Mouse (Mus musculus) bone marrow macrophage, adult 2 months (primary cell): Measurements from ENCODE around the gene Krtap29-1.

ENCODE experiments used
- CTCF ChIP-seq: IDR thresholded peaks from 2 replicates; pipeline ENCODE4 v1.5.1; 2012; ENCODE audit warnings: low read depth, mild to moderate bottlenecking, low read length, moderate library complexity
- POLR2A ChIP-seq: IDR thresholded peaks from 2 replicates; pipeline ENCODE4 v1.6.1; 2012; ENCODE audit warnings: mild to moderate bottlenecking, low read depth, low read length, borderline replicate concordance

- TF ChIP-seq POLR2A = no peak
- no peak for TF ChIP-seq CTCF
These were observed 42.6 kb upstream of the Krtap29-1 start for GRCm38 (mm10) chr11:100021438-100021837.
